Mouse (Mus musculus): ENCODE measurements at regions not wholly inside any gene's neighbourhood (a gene's known extent, or its start where the extent isn't known, plus 50 kb on each side); places are given as distances from the start of the nearest gene placed in this dataset.

GRCm38 (mm10) chr2:173990664-173991063 is 85.4 kb upstream of the Stx16 start:
- TF ChIP-seq GATA2 (IDR thresholded peaks at IDR 0.05; ENCODE audit: borderline replicate concordance, low read depth, low read length) (no peak), GATA1 (IDR thresholded peaks at IDR 0.05; ENCODE audit: borderline replicate concordance, low read length) (no peak)

Data from G1E (cell line).